Comparison of ENCODE assay signal across 17 mouse cellular contexts in genomic region chr9:57937651-57938050, GRCm38 (mm10). TPM values are rescaled to one million over a fixed set of nuclear protein-coding genes. Genes with fewer than 3 reads are reported as not detected.
DNase-seq lines count a peak whose midpoint lies in the region; ATAC-seq and TF ChIP-seq lines count a peak whose summit lies in the region.
"Had no signal": no experiment of that assay in that cellular context is flagged by ENCODE, and none has a peak within 500 bp of the region (broad histone marks: within the 10 kb centered on the region; RNA-seq: fewer than 3 reads in every experiment).

No protein-coding gene starts in this region.

- no peaks in the 10 kb centered on the region for H3K9me3 ChIP-seq in forebrain, embryonic 15.5 days
- H3K9me3 ChIP-seq in forebrain, embryonic 12.5 days: no peaks in the 10 kb centered on the region
- H3K9me3 ChIP-seq: embryonic facial prominence, embryonic 12.5 days; midbrain, embryonic 12.5 days had no signal

- H3K36me3 ChIP-seq in forebrain, embryonic 15.5 days: no peaks in the 10 kb centered on the region
- no peaks in the 10 kb centered on the region for H3K36me3 ChIP-seq in forebrain, embryonic 12.5 days (replicated peaks)
- H3K36me3 ChIP-seq in thymus, adult 2 months (ENCODE audit: control insufficient read depth, insufficient read depth, low read length): no peaks in the 10 kb centered on the region
- H3K36me3 ChIP-seq: embryonic facial prominence, embryonic 12.5 days; G1E; midbrain, embryonic 12.5 days had no signal

- no peak for TF ChIP-seq POLR2A in thymus, adult 2 months (IDR thresholded peaks at IDR 0.05; ENCODE audit: control insufficient read depth, extremely low read depth, insufficient read depth, low read length, poor library complexity)

- H3K4me3 ChIP-seq in forebrain, embryonic 15.5 days: no peak overlapping the region
- H3K4me3 ChIP-seq in forebrain, embryonic 12.5 days (replicated peaks): no peak overlapping the region
- H3K4me3 ChIP-seq in thymus, adult 2 months (ENCODE audit: control insufficient read depth, insufficient read depth, low read length): no peak overlapping the region
- H3K4me3 ChIP-seq: embryonic facial prominence, embryonic 12.5 days; midbrain, embryonic 12.5 days had no signal

- no peaks in the 10 kb centered on the region for H3K27me3 ChIP-seq in forebrain, embryonic 15.5 days
- H3K27me3 ChIP-seq in forebrain, embryonic 12.5 days: peaks cover 56% of the 10 kb centered on the region
- H3K27me3 ChIP-seq in thymus, adult 2 months (ENCODE audit: control insufficient read depth, insufficient read depth, low read length): no peaks in the 10 kb centered on the region

- H3K4me1 ChIP-seq in forebrain, embryonic 15.5 days: peaks cover 63% of the 10 kb centered on the region
- H3K4me1 ChIP-seq in forebrain, embryonic 12.5 days: peaks cover 22% of the 10 kb centered on the region
- H3K4me1 ChIP-seq in thymus, adult 2 months (replicated peaks; ENCODE audit: control insufficient read depth, insufficient read depth, low read length): peaks cover 42% of the 10 kb centered on the region

- no peak for ATAC-seq in forebrain, embryonic 15.5 days (replicated peaks)
- ATAC-seq in forebrain, embryonic 12.5 days (ENCODE audit: low FRiP score): no peak
- ATAC-seq: liver, postnatal 0 days had no signal

- peak; percentile 40 for DNase-seq in testis, postnatal 10 days (ENCODE audit: low spot score)
- no peak for DNase-seq in testis, postnatal 14 days (ENCODE audit: low spot score)
- peak; percentile 90 for DNase-seq in cerebellum, adult 9-11 months
- DNase-seq in right cerebral cortex, postnatal 25 days: no peak
- no peak for DNase-seq in thymus, adult 2 months
- no peak for DNase-seq in thymus, postnatal 14 days
- DNase-seq: adrenal gland, adult 8-10 months; gastrocnemius, postnatal 14 days; kidney, adult 9 months; kidney, postnatal 4 days; liver, postnatal 0 days had no signal

- peak overlapping the region; percentile 95 for H3K27ac ChIP-seq in forebrain, embryonic 15.5 days (replicated peaks)
- H3K27ac ChIP-seq in forebrain, embryonic 12.5 days: no peak overlapping the region
- H3K27ac ChIP-seq in thymus, adult 2 months (ENCODE audit: control insufficient read depth, insufficient read depth, low read length): no peak overlapping the region
- H3K27ac ChIP-seq: embryonic facial prominence, embryonic 12.5 days; midbrain, embryonic 12.5 days had no signal

- TF ChIP-seq CTCF in thymus, adult 2 months (IDR thresholded peaks at IDR 0.05; ENCODE audit: borderline replicate concordance, control insufficient read depth, extremely low read depth, insufficient read depth, low read length, poor library complexity): no peak

- H3K4me2 ChIP-seq in forebrain, embryonic 15.5 days (replicated peaks): no peak overlapping the region
- no peak overlapping the region for H3K4me2 ChIP-seq in forebrain, embryonic 12.5 days
- H3K4me2 ChIP-seq: embryonic facial prominence, embryonic 12.5 days; heart, embryonic 11.5 days; midbrain, embryonic 12.5 days had no signal

- H3K9ac ChIP-seq in forebrain, embryonic 15.5 days (replicated peaks): no peak overlapping the region
- no peak overlapping the region for H3K9ac ChIP-seq in forebrain, embryonic 12.5 days
- H3K9ac ChIP-seq: embryonic facial prominence, embryonic 12.5 days; liver, postnatal 0 days; midbrain, embryonic 12.5 days had no signal

- WGBS in forebrain, embryonic 15.5 days: 41% methylated on average over 6 of the region's 6 CpGs
- WGBS in forebrain, embryonic 12.5 days: 61% methylated on average over 6 of the region's 6 CpGs
- WGBS in thymus, adult 2 months: 94% methylated on average over 6 of the region's 6 CpGs

RNA-seq across cellular contexts. Expression of gene Sema7a, which starts 2.3 kb away (rescaled TPM):
- 3.4 and 3.6 TPM in 2 replicates for polyA plus RNA-seq in forebrain, embryonic 15.5 days (2015; fragmentation: Nextera tagmentation; extraction: Ambion mirVana)
- polyA plus RNA-seq in forebrain, embryonic 12.5 days (2016; fragmentation: Nextera tagmentation; extraction: Ambion mirVana): 0.43 and 1.4 TPM in 2 replicates
- polyA plus RNA-seq in thymus, adult 2 months (2012; rRNA removed): 81.6 and 85.6 TPM in 2 replicates
- polyA plus RNA-seq: liver, postnatal 0 days had no signal

RNA-seq across cellular contexts. Expression of gene Ubl7, which starts 26.9 kb away (rescaled TPM):
- 171 and 176 TPM in 2 replicates for polyA plus RNA-seq in forebrain, embryonic 15.5 days (2015; fragmentation: Nextera tagmentation; extraction: Ambion mirVana)
- polyA plus RNA-seq in forebrain, embryonic 12.5 days (2016; fragmentation: Nextera tagmentation; extraction: Ambion mirVana): 129 and 138 TPM in 2 replicates
- 182 and 201 TPM in 2 replicates for polyA plus RNA-seq in thymus, adult 2 months (2012; rRNA removed)

Comparison
In these comparisons a context has a peak if more than half of its experiments do, and no peak if none do; other contexts are left out.
1. DNase-seq: peak in testis, postnatal 10 days (single experiment) and cerebellum, adult 9-11 months (single experiment); none in testis, postnatal 14 days (single experiment), right cerebral cortex, postnatal 25 days (single experiment), thymus, adult 2 months (single experiment) and thymus, postnatal 14 days (single experiment).
2. RNA of gene Sema7a, which starts 2.3 kb away (polyA plus RNA-seq): 81.6 to 85.6 TPM in thymus, adult 2 months; 3.4 to 3.6 TPM in forebrain, embryonic 15.5 days and 0.43 to 1.4 TPM in forebrain, embryonic 12.5 days; every median in the first group is over 10 times any median in the second.